Mouse (Mus musculus) lung, postnatal 4 days (tissue): ENCODE data around the gene Paox.
"Not testable (repeated sequence)": the region's sequence is repeated elsewhere in the genome, so short reads cannot be mapped to it uniquely, and the experiment has no call there.

ENCODE experiments used
- DNase-seq, 2 experiments: peaks; one replicate each; pipeline ENCODE4 v3.0.0; 2021

Gene Paox

DNA sequence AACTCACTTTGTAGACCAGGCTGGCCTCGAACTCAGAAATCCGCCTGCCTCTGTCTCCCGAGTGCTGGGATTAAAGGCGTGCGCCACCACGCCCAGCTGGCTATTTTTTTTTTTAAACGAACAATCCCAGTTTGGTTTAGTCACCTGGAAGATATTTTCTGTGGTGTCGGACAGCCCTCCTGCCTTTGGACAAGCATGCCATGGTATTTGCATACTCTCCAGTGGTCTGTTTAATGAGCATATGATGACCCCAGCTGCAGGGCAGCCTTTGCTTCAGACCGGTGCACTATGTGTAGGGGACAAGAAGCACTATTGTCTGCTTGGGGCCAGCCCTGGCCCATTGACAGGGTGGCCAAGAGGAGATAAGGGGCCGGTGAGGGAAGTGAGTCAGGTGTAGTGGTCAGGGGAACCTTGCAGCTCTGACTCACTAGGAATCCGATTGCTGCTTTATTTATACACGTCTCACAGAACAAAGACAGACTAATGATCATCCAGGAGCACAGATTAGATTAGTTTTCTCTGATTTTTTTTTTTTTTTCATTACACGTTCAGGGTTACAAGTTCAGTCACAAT lies 5.8 kb downstream of the Paox start:
- no peak for DNase-seq

DNA sequence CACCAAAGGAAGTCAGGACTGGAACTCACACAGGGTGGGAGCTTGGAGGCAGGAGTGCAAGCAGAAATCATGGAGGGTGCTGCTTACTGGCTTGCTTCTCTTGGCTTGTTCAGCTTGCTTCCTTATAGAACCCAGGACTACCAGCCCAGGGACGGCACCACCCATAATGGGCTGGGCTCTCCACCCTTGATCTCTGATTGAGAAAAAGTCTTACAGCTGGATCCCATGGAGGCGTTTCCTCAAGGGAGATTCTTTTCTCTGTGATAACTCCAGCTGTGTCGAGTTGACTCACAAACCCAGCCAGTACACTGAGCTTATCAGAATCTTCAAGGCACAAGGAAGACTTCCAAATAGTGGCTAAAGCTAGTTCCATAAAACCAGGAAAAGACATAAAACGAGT lies 7.2 kb downstream of the Paox start:
- DNase-seq = no peak

DNA sequence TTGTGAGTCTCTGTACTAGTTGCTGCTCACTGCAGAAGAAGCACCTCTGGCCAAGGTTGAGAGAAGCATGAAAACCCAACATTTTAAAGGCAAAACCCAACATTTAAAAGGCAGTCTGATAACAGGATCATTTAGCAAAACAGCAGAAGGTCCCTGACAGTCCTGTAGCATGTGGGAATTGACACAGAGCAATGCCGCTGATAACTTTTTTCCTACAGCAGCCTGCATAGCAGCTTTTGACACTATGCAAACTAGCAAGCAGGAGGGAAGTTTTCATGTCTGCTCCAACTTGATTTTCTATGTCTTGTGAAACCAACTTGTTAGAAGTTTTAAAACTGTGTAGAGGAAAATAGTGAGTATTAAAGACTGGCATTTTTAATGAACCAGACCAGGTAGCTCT lies 8.8 kb downstream of the Paox start:
- no peak for DNase-seq

DNA sequence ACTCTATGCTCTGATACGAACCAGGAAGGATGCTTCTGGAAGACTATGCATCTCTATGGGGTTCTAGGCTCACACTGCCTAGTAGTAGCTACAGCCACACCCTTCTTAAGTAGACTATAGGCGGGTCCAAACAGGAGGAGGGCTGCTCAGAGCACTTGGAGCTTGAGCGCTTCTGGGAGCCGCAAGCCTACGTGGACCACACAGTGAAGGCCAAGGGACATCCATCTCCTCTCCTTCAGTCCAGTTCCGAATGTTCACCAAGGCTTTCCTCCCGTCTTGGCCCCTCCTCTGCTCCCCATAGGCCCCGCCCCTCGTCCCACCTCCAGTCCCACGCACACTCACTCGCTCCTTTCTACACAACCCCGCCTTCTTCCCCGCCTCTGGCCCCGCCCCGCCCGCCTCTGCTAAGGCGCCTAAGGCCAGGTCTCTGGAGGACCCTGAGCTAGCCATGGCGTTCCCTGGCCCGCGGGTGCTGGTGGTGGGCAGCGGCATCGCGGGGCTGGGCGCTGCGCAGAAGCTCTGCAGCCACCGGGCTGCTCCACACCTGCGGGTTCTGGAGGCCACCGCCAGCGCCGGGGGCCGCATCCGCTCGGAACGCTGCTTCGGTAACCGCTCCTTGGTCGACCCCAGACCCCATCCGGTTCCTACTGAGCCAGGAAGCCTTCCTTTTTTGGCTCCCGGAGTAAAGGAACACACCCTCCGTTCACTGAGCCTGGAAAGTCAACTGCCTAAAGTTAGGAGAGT lies 9.9 kb downstream of the Paox start:
- DNase-seq = peak; percentile 96

DNA sequence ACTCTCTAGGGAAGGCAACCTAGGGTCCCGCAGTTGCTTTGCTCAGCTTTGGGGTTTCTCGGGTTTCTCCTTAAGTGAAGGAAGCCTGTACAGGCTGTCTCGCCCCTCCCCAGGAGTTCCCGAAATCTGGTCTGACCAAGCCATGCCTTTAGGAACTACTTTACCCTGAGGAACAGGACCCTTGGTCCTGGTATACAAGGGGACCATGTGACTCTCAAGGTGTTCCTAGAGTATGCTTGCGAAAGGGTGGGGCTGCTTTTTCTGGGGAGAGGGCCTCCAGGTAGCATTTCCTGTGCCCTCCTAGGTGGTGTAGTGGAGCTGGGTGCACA lies 10.4 kb downstream of the Paox start:
- DNase-seq = no peak

DNA sequence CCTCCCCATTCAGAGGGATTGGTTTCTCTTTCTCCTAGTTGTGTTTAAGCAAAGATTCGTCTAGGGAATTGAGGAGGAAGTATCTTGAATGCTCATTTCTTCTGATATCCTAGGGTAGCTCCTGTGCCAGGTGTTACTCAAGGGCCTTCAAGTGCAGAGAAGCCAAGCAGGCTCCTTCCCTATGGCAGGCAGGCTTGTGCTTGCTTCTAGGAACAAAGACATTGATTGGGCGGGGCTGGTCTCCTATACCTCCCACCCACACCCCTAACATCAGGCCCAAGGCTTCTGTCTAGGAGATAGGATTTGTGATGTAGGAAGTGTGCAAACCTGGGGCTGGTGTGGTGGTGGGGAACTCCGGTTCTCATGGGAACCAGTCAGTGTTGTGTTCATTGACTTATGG lies 11.3 kb downstream of the Paox start:
- no peak for DNase-seq

DNA sequence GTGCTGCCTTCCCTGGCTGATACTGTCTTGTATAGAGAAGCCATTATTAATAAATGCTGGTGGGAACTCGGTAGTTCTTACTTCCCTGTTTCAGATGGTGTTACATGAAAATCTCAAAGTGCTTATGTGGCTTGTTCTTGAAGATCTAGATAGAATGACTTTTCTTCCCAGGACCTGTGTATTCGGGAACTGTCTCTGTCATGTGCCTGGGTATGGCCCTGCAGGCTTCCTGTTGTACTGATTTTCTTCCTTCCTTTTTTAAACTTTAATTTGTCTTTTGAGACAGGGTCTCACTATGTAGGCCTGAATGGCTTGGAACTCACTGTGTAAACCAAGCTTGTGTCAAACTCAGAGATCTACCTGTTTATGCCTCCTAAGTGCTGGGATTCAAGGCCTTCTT lies 12.3 kb downstream of the Paox start:
- no peak for DNase-seq

DNA sequence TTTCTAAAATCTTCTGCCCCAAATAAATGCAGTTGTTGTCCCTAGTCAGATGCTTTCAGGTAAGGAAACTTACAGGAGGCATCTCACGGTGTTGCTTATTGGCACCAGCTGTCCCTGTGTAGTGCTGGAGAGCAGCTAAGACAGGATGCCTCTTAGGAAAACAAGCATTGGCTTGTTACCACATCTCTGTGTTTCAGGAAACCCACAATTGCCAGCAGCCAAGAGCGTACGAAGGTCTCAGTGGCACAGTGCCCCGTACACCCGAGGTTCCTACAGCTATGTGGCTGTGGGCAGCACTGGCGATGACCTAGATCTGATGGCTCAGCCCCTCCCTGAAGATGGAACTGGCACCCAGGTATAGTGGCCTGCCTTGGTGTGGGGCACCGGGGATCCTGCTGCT lies 16.6 kb downstream of the Paox start:
- not testable (repeated sequence) for DNase-seq

DNA sequence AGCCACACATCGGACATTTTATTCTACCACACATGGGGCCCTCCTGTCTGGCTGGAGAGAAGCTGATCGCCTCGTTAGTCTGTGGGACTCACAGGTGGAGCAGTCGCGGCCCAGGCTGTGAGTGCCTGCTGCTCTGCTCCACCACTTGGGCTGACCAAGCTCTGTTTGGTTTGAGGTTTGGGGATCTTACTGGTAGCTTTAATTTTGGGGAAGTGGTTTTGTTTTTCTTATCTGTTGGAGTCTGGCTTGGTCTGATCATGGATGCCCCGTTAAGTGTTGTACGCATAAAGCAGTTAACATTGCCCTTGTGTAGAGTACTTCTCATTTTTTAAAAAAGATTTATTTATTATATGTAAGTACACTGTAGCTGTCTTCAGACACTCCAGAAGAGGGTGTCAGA lies 18.4 kb downstream of the Paox start:
- not testable (repeated sequence) for DNase-seq

DNA sequence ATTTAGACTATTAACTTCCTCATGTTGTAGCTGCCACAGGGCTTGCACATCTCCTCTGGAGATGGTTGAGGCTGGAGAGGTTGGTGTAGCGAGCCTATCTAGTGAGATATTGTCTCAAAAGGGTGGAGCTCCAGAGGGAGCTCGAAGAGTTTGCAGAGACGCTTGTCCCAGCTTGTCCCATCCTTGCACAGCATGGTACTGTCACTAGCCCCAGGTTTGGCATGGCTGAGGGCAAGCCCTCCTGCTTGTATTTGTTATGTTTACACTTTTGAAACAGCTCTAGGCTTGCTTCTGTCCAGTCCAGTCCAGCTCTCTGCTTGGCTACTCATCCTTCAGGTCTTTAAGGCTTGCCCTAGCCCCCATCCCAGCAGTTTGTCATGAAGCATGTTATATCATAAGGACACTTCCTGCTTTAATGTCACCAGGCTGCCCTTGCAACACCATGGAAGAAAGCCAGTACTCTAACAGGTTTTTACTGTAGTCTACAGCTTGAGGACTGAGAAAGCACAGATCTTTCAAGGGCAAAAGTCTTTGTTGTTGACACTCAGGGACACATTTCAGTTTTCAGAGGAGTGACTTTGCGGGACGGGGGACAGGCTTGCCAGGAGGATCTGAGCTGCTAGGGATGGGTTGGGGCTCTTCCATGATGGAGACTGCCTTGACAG lies 19.6 kb downstream of the Paox start:
- no peak for DNase-seq

DNA sequence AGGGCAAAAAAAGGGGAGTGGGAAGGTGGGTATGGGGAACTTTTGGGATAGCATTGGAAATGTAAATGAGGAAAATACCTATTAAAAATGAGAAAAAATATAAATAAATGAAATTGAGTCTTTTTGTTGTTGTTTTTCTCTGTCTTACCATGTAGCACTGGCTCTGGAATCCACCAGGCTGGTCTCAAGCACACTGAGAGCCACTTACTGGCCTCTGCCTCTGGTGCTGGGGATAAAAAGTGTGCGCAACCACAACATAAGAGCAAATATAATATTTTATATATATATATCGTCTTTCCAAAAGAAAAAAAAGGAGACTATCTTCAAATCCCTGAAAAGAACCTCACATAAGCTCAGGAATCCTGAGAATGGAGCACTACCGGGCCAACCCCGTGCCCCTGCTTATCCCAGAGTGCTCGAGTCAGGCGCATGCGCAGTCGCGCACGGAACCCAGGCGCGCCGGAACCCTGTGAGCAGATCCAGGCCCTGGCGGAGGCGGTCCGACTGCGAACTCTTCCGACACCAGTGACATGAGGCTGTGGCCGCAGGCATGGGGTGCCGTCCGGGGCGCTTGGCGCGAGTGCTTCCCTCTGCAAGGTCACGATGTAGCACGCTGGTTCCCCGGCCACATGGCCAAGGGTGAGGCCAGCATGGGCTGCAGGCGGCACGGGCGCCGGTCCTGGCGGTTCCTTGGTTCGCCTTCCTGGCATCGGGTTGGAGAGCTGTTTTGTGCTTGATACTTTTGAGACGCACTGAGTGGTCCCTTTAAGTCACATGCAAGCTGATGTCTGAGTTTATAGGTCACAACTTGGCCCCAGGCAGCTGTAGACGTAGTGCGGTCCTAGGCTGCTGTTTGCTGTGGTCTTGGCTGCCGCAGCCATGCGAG lies 21.8 kb downstream of the Paox start, which contains the start of gene Mtg1:
Gene Mtg1 (plus strand): TSS at position 430 of the 886 bp plus-strand sequence.
- peak; percentile 97 to 98 for DNase-seq

DNA sequence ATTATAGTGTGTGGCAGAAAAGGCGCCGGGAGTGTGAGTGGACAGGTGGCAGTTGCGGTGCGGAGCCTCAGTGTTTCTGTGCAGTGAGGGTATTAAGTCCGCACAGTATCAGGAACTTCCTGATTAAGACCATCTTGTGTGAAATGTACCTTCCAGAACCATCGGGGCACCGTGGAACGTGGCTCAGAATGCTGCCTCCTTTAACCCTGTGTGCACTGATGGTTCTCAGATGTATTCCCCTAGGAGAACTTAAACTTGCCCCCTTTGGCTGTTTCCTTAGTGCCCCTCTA lies 22.4 kb downstream of the Paox start:
- DNase-seq = no peak

DNA sequence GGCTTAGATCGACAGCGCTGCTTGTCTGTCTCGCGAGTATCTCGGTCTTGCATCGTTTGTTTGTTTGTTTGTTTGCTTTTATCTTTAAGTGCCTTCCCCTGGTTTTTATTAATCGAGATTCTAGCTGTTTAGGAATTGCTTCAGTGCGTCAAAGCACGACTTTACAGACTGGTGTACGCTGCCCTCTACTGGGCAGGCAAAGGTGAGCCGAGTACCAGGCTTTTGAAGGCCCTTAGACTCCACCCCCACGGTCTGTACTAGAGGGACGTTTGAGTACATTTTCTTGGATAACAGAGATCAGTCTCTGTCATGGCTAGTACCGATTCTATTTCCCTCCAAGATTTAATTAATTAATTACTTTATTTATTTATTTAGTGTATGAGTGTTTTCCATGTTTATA lies 25.8 kb downstream of the Paox start:
- peak; percentile 64 to 78 for DNase-seq

DNA sequence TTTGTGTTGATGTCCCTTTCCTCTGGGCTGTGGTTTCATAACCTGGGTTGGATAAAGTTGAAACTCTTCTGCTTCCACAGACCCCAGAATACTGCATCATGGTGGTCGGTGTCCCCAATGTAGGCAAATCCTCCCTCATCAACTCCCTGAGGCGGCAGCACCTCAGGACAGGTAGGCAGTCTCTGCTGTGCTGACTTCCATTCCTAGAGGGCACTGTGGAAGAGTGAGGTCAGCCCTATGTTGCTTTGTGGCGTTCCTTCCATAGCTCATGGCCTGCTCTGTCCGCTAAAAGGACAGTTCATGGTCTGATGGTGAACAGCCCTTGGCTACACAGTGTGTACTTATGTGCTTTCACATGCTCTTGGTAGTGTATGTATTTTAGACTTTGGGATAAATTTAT lies 29.0 kb downstream of the Paox start:
- no peak for DNase-seq

DNA sequence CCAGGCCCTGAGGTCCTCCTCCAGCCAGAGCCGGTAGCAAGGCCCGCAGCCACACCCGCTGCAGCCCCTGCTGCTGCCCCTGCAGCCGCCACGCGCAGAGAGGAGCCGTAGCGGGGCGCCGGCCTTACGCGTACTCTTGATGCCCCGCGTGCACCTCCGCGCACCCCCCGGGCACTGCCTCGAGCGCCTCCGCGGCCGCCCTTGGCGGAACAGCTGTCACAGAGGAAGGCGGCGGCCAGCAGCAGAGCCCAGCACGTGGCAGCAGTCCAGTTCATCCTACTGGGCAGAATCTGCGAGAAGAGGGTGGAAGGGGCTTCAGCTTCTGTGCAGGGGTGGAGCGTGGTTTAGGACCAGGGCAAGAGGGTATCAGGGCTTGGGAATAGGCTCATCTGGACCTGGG lies 37.8 kb downstream of the Paox start:
- DNase-seq = peak; percentile 29 to 40

DNA sequence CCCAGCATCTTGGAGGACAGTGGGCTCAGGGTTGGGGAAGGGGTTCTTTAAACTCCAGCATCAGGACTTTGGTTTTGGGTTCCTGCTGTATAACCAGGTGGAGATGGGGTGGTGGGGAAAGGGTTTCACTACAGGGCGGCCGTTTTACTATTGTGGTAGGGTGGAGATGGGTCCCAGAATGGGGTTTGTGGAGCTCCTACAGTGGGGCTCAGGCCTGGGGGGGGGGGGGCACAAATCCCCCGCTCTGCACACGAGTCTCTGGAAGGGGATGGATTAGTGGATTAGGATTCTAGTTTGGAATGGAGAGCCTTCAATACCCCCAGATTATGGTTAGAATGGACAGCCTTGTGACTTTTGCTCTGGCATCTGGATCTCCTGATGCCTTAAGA lies 38.2 kb downstream of the Paox start:
- no peak for DNase-seq

DNA sequence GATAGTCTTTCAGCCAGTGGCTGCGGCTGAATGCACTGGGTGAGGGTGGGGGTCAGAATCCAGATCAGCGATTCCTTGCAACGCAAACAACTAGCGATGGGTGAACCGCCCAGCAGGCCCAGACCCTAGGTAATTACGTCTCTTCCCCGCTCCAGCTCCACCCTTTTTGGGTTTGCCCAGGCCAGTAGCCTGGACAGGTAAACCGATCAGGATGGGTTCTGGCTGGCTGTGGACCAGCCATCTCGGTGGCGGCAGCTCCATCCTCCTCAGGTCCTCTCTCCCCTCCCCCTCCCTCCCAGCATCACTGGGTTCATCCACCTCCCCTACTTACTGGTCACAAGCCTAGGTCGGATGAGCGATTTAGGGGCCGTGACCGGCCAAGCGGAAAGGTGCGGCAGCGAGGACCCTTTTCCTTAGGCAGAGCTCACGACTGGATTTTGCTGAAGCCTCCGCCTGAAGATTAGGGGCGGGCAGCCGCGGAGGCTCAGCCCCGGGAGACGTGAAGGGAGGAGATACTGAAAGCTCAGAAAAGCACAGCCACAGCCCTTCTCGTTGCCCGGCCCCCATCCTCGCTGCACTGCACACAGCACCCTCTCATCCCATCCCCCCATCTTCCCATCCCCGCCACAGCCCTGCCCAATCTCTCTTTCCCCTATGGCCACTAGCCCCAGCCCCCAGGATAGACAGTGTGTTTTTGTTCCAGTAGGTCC lies 38.8 kb downstream of the Paox start, which contains the start of gene Sprn:
Gene Sprn (minus strand): TSS at position 660 of the 710 bp plus-strand sequence.
- no peak for DNase-seq

DNA sequence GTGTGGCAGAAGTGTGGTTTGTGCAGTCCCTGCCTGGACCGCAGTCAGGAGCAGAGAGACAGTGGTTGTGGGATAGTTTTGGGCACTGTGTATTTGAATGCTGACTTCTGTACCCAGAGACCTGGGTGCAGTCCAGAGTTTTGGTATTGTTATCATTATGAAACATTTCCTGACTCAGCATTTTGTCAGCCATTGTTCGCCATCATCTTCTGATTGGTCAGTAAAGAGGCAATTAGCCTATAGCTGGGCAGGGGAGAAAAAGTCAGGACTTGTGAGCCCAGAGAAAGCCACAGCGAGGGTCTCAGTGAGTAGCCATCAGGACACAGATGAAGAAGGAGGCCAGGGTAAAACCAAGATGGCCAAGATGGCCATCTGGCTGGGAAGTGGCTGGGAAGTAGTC lies 44.8 kb downstream of the Paox start:
- no peak for DNase-seq

DNA sequence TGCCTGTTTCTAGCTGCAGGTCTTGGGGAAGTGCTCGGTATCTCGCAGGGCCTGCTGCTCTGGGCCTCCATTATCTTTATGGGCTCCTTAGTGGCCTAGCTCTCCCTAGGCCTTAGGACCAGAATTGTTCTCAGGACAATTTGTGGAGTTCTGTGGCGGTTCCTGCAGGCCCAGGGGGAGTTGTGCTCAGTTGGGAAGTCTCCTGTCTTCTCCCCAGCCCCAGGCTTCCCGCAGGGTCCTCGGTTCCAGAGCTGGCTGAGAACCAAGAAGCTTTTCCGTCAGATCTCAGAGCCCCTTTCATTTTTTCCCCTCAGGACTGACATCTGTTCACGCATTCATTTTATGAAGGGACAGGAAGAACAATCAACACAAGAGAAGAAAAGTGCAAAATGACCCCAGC lies 49.1 kb downstream of the Paox start, which contains the start of gene Olfr522:
Gene Olfr522 (minus strand): TSS at position 101 of the 400 bp plus-strand sequence.
- DNase-seq = no peak

DNA sequence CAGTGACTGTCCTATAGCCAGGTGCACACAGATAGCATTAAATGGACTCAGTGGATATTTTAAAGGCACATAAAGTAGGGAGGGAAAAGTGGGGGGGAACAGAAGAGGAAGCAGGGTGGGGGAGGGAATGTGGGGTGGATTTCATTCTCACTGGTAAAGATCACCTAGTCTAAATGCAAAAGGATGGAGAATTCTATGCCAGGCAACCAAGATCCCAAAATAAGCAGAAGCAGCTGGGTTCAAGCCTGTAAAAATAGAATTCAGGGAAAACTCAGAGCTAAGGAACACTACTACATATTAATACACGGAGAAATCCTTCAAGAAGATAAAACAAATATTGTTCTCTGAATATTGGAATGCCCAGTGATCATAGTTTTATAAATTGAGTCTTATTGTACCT lies 52.4 kb downstream of the Paox start:
- DNase-seq = no peak

DNA sequence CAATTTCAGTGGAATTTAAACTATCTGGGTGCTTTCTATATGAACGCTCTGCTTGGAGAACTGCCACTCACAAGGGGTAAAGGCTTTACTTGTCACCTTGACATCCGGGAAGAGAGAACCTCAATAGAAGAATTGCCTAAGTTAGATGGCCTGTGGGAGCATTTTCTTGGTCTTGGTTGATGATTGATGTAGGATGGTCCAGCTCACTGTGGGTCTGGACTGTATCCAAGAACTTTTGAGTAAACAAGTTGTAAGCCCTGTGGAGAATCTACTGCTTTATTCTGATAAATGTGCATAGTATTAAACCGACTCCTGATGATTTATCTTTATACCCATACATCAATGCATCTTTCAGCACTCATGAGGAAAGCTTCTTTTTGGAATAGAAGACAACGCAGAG lies 53.8 kb downstream of the Paox start:
- no peak for DNase-seq

DNA sequence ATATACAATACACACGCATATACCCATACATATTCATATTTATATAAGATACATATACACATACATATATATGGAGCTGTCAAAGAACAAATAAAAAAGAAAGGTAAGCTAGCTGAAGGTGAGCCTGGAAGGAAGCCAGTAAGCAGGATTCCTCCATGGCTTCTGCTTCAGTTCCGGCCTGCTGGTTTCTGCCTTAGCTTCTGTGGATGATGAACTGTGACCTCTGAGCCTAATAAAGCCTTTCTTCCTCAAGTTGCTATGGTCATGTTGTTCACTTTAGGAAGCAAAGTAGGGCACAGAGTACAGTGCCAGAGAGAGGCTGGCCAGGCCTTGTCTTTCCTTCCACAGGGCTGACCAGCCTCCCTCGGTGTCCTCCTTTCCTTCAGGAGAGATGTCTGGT lies 55.3 kb downstream of the Paox start:
- no peak for DNase-seq

DNA sequence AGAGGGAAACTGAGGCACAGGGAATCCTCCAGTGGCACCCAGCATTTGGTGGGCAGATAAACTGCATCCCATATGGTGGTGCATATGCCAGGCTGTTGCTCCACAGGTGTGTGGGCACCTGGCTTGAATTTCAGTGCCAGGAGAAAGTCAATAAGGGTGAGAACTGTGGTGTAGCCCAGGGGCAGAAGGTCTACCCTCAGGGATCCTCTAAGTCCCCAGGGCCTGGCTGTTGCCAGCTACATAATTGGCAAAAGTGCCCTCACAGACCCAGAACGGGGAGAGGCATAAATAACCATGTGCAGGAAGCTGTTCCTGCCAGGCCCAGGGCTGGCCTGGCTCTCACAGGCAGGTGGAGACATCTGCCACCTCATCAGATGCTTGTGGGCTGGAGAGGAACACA lies 57.3 kb downstream of the Paox start, which contains the start of gene Olfr523:
Gene Olfr523 (plus strand): TSS at position 282 of the 400 bp plus-strand sequence.
- DNase-seq = no peak
